Mouse (Mus musculus): ENCODE measurements around the gene Foxc2. TPM values are rescaled to one million over a fixed set of nuclear protein-coding genes. Genes with fewer than 3 reads are reported as not detected.
A peak's percentile ranks its signal among the peaks of the same experiment; 100 is the strongest.

The Foxc2 gene
- polyA plus RNA-seq (2015; fragmentation: Nextera tagmentation; extraction: Ambion mirVana): 0.58 and 0.62 TPM in 2 replicates

GRCm38 (mm10) chr8:121115948-121116347, at the start of gene Foxc2:
TSS of gene Foxc2 (plus strand) at chr8:121116171.
- H3K27ac ChIP-seq (ENCODE audit: low read length): peak within 1 kb of the TSS; percentile 45; the same call in 1 of the 2 replicates
- H3K9ac ChIP-seq (ENCODE audit: low read length): peak within 1 kb of the TSS; percentile 65

DNA sequence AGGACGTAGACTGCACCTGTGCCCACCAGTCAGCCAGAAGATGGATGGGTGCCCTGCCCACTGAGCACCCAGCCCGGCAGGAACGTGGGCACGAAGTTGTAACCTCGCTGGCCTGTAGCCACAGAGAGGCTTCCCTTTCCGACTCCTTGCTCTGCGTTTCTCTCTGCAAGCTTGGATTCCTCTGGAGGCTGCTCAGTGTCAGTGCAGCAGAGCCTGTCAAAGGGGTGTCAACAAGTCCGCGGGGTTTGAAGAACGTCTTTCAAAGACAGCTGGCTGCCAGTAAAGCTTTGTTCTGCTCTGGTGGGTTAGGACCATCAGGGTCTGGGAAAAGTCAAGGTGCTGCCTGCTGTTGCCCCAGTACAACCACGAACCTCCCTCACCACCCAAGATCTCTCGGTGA, 44.5 kb upstream of the Foxc2 start:
- H3K4me2 ChIP-seq (ENCODE audit: low read depth, low read length): no peak overlapping the region
- ATAC-seq (ENCODE audit: low read depth): no peak
- H3K4me3 ChIP-seq (ENCODE audit: low read length): no peak overlapping the region
- 0 out of 2 replicates have a peak overlapping the region, but pooled peaks have one; percentile 4 for H3K9ac ChIP-seq (ENCODE audit: low read length)
- no peaks in the 10 kb centered on the region for H3K9me3 ChIP-seq (ENCODE audit: control insufficient read depth, low read length)
- H3K36me3 ChIP-seq (ENCODE audit: control insufficient read depth, insufficient read depth, low read length): peaks cover 2% of the 10 kb centered on the region
- WGBS: 18% methylated on average over 12 of the region's 12 CpGs
- H3K27me3 ChIP-seq (ENCODE audit: control insufficient read depth, insufficient read depth, low read depth, low read length): peaks cover 18% of the 10 kb centered on the region
- H3K27ac ChIP-seq (ENCODE audit: low read length): no peak overlapping the region
- peaks cover 19% of the 10 kb centered on the region for H3K4me1 ChIP-seq (replicated peaks; ENCODE audit: control insufficient read depth, insufficient read depth, low read length)

More at GRCm38 (mm10) chr8:121115948-121116347, at the start of gene Foxc2:
- Histone ChIP-seq H3K4me1 (replicated peaks; ENCODE audit: control insufficient read depth, insufficient read depth, low read length) (peaks cover 13% of the 10 kb centered on the region), H3K36me3 (ENCODE audit: control insufficient read depth, insufficient read depth, low read length) (no peaks in the 10 kb centered on the region), H3K4me2 (ENCODE audit: low read depth, low read length) (peak within 1 kb of the TSS; percentile 95), H3K9me3 (ENCODE audit: control insufficient read depth, low read length) (no peaks in the 10 kb centered on the region), H3K4me3 (ENCODE audit: low read length) (peak within 1 kb of the TSS; percentile 61), H3K27me3 (ENCODE audit: control insufficient read depth, insufficient read depth, low read depth, low read length) (peaks cover 74% of the 10 kb centered on the region)
- under 1% methylated on average over 25 of the region's 25 CpGs for WGBS
- ATAC-seq (ENCODE audit: low read depth): peak; percentile 81

GRCm38 (mm10) chr8:121072406-121073130, 43.4 kb upstream of the Foxc2 start:
- H3K4me1 ChIP-seq (replicated peaks; ENCODE audit: control insufficient read depth, insufficient read depth, low read length): peaks cover 19% of the 10 kb centered on the region

GRCm38 (mm10) chr8:121073174-121074107, 42.5 kb upstream of the Foxc2 start:
- 11% methylated on average over 48 of the region's 48 CpGs for WGBS
- peak; percentile 34; the same call in 1 of the 2 replicates for ATAC-seq (ENCODE audit: low read depth)
- H3K4me3 ChIP-seq (ENCODE audit: low read length): peak overlapping the region; percentile 40
- peak overlapping the region; percentile 40 for H3K27ac ChIP-seq (ENCODE audit: low read length)
- peaks cover 19% of the 10 kb centered on the region for H3K4me1 ChIP-seq (replicated peaks; ENCODE audit: control insufficient read depth, insufficient read depth, low read length)
- H3K9ac ChIP-seq (ENCODE audit: low read length): peak overlapping the region; percentile 57
- peaks cover 32% of the 10 kb centered on the region for H3K27me3 ChIP-seq (ENCODE audit: control insufficient read depth, insufficient read depth, low read depth, low read length)
- no peaks in the 10 kb centered on the region for H3K9me3 ChIP-seq (ENCODE audit: control insufficient read depth, low read length)
- H3K4me2 ChIP-seq (ENCODE audit: low read depth, low read length): peak overlapping the region; percentile 53
- no peaks in the 10 kb centered on the region for H3K36me3 ChIP-seq (ENCODE audit: control insufficient read depth, insufficient read depth, low read length)

More at GRCm38 (mm10) chr8:121072406-121073130, 43.4 kb upstream of the Foxc2 start:
- ATAC-seq (ENCODE audit: low read depth): no peak
- Histone ChIP-seq H3K9ac (ENCODE audit: low read length) (peak overlapping the region; percentile 57; the same call in 1 of the 2 replicates), H3K4me2 (ENCODE audit: low read depth, low read length) (peak overlapping the region; percentile 53), H3K4me3 (ENCODE audit: low read length) (peak overlapping the region; percentile 40; the same call in 1 of the 2 replicates), H3K36me3 (ENCODE audit: control insufficient read depth, insufficient read depth, low read length) (no peaks in the 10 kb centered on the region), H3K9me3 (ENCODE audit: control insufficient read depth, low read length) (no peaks in the 10 kb centered on the region), H3K27me3 (ENCODE audit: control insufficient read depth, insufficient read depth, low read depth, low read length) (peaks cover 25% of the 10 kb centered on the region), H3K27ac (ENCODE audit: low read length) (no peak overlapping the region)
- 39% methylated on average over 11 of the region's 11 CpGs for WGBS

DNA sequence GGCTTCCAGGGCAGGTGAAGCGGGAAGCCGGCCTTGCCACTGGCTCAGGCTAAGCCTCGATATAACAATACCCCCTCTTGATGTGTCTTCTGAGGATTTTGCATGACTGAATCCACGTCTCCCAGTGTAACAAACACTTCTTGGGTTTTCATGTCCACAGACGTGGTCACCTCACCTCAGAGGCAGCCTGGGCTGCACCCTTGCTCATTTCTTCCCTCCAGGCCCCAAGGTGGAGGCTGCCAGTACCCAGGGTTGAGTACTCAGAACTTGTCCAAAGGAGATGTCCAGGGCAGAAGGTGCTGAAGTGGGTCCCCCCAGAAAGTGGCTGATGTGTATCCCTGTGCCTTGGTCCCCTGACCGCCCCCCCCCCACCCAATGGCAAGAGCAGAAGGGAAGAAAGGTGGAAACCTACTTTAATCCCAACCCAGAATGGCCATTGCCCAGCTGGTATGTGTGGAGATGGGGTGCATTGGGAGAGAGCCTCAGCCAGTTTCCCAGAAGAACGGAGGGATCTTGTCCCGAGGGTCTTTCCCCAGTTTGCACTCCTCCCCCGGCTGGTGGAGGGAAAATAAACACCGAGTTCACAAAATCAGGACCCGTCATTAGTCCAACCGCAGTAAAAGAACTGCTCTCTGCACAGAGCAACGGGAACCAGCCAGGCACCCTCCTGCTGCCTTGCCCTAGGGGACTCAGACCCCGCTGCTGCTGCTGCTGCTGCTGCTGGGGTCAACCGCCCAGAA, 41.7 kb upstream of the Foxc2 start:
- Histone ChIP-seq H3K9me3 (ENCODE audit: control insufficient read depth, low read length) (no peaks in the 10 kb centered on the region), H3K4me1 (replicated peaks; ENCODE audit: control insufficient read depth, insufficient read depth, low read length) (peaks cover 19% of the 10 kb centered on the region), H3K36me3 (ENCODE audit: control insufficient read depth, insufficient read depth, low read length) (no peaks in the 10 kb centered on the region), H3K4me2 (ENCODE audit: low read depth, low read length) (peak overlapping the region; percentile 53), H3K9ac (ENCODE audit: low read length) (peak overlapping the region; percentile 57), H3K27ac (ENCODE audit: low read length) (peak overlapping the region; percentile 33; the same call in 1 of the 2 replicates), H3K4me3 (ENCODE audit: low read length) (peak overlapping the region; percentile 40), H3K27me3 (ENCODE audit: control insufficient read depth, insufficient read depth, low read depth, low read length) (peaks cover 32% of the 10 kb centered on the region)
- no peak for ATAC-seq (ENCODE audit: low read depth)
- WGBS: 26% methylated on average over 15 of the region's 15 CpGs

GRCm38 (mm10) chr8:121074848-121075145, 41.2 kb upstream of the Foxc2 start:
- Histone ChIP-seq H3K36me3 (ENCODE audit: control insufficient read depth, insufficient read depth, low read length) (no peaks in the 10 kb centered on the region), H3K9me3 (ENCODE audit: control insufficient read depth, low read length) (no peaks in the 10 kb centered on the region), H3K4me1 (replicated peaks; ENCODE audit: control insufficient read depth, insufficient read depth, low read length) (peaks cover 19% of the 10 kb centered on the region), H3K9ac (ENCODE audit: low read length) (peak overlapping the region; percentile 57), H3K27me3 (ENCODE audit: control insufficient read depth, insufficient read depth, low read depth, low read length) (peaks cover 34% of the 10 kb centered on the region), H3K4me2 (ENCODE audit: low read depth, low read length) (peak overlapping the region; percentile 53), H3K27ac (ENCODE audit: low read length) (0 out of 2 replicates have a peak overlapping the region, but pooled peaks have one; percentile 2), H3K4me3 (ENCODE audit: low read length) (peak overlapping the region; percentile 40)
- ATAC-seq (ENCODE audit: low read depth): no peak
- 16% methylated on average over 10 of the region's 10 CpGs for WGBS

GRCm38 (mm10) chr8:121075936-121076335, 40.0 kb upstream of the Foxc2 start:
- Histone ChIP-seq H3K4me2 (ENCODE audit: low read depth, low read length) (peak overlapping the region; percentile 24), H3K9ac (ENCODE audit: low read length) (peak overlapping the region; percentile 4), H3K9me3 (ENCODE audit: control insufficient read depth, low read length) (no peaks in the 10 kb centered on the region), H3K4me3 (ENCODE audit: low read length) (peak overlapping the region; percentile 17; the same call in 1 of the 2 replicates), H3K27ac (ENCODE audit: low read length) (0 out of 2 replicates have a peak overlapping the region, but pooled peaks have one; percentile 10), H3K27me3 (ENCODE audit: control insufficient read depth, insufficient read depth, low read depth, low read length) (peaks cover 32% of the 10 kb centered on the region), H3K36me3 (ENCODE audit: control insufficient read depth, insufficient read depth, low read length) (no peaks in the 10 kb centered on the region), H3K4me1 (replicated peaks; ENCODE audit: control insufficient read depth, insufficient read depth, low read length) (peaks cover 19% of the 10 kb centered on the region)
- ATAC-seq (ENCODE audit: low read depth): no peak
- 29% methylated on average over 13 of the region's 13 CpGs for WGBS

- ATAC-seq (ENCODE audit: low read depth): no peak
- peak overlapping the region; percentile 24 for H3K4me2 ChIP-seq (ENCODE audit: low read depth, low read length)
- H3K9ac ChIP-seq (ENCODE audit: low read length): peak overlapping the region; percentile 4; the same call in 1 of the 2 replicates
Measured at GRCm38 (mm10) chr8:121076555-121076954, 39.4 kb upstream of the Foxc2 start.

More at GRCm38 (mm10) chr8:121076555-121076954, 39.4 kb upstream of the Foxc2 start:
- WGBS: 44% methylated on average over 7 of the region's 7 CpGs
- peaks cover 29% of the 10 kb centered on the region for H3K27me3 ChIP-seq (ENCODE audit: control insufficient read depth, insufficient read depth, low read depth, low read length)
- H3K27ac ChIP-seq (ENCODE audit: low read length): no peak overlapping the region
- H3K4me3 ChIP-seq (ENCODE audit: low read length): peak overlapping the region; percentile 4
- peaks cover 16% of the 10 kb centered on the region for H3K4me1 ChIP-seq (replicated peaks; ENCODE audit: control insufficient read depth, insufficient read depth, low read length)
- no peaks in the 10 kb centered on the region for H3K36me3 ChIP-seq (ENCODE audit: control insufficient read depth, insufficient read depth, low read length)
- no peaks in the 10 kb centered on the region for H3K9me3 ChIP-seq (ENCODE audit: control insufficient read depth, low read length)

Data from lung, embryonic 16.5 days (tissue).